Mouse (Mus musculus): ENCODE data around the gene Ccdc113. TPM values are rescaled to one million over a fixed set of nuclear protein-coding genes. Genes with fewer than 3 reads are reported as not detected.

Ccdc113 gene
- total and polyA plus RNA-seq, 3 experiments = not detected

DNA sequence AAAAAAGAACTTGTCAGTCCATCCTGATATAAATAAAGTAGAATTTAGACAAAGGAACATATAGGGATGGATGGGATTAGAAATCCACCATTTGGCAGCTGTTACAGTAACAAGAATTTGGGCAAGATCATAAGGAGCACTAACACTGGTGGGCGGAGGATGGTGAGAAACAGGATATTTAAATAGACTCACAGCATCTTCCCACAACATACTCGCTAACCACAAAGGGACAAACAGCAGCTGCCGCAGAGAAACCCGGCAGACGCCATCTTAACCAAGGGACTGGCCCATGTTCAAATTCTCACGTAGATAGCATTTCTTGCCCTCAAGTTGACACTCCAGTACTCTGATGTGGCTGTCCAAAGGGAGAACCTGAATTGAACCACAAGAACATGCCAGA, 17.0 kb upstream of the Ccdc113 start:
- H3K27me3 ChIP-seq (ENCODE audit: control insufficient read depth in 1 of 2, insufficient read depth in 2 of 2, low read length in 2 of 2) = no peaks in the 10 kb centered on the region; a peak in 2 of 4 replicates
- no peaks in the 10 kb centered on the region for H3K4me1 ChIP-seq (ENCODE audit: control insufficient read depth in 1 of 2, insufficient read depth in 2 of 2, low read length in 2 of 2)
- no peaks in the 10 kb centered on the region for H3K79me2 ChIP-seq (ENCODE audit: control insufficient read depth, insufficient read depth, low read length, poor library complexity)
- TF ChIP-seq TAL1 (IDR thresholded peaks at IDR 0.05; ENCODE audit: low read length) (no peak), TCF12 (IDR thresholded peaks at IDR 0.05; ENCODE audit: low read depth, low read length) (no peak), GABPA (IDR thresholded peaks at IDR 0.05; ENCODE audit: low read depth, low read length) (no peak), SMC3 (IDR thresholded peaks at IDR 0.05; ENCODE audit: low read depth, low read length) (no peak)
- DNase-seq (ENCODE audit: low read depth, low spot score) = peak; percentile 9
- H3K4me3 ChIP-seq (ENCODE audit: control insufficient read depth in 1 of 2, insufficient read depth in 1 of 2, low read depth in 2 of 2, low read length in 2 of 2) = no peak overlapping the region
- H3K9me3 ChIP-seq (replicated peaks; ENCODE audit: insufficient read depth, low read length) = no peaks in the 10 kb centered on the region
- no peak overlapping the region for H3K9ac ChIP-seq (ENCODE audit: control insufficient read depth, low read depth, low read length, poor library complexity, severe bottlenecking)
- H3K27ac ChIP-seq (ENCODE audit: control insufficient read depth, low read depth, low read length) = no peak overlapping the region
- no peaks in the 10 kb centered on the region for H3K36me3 ChIP-seq (ENCODE audit: control insufficient read depth in 1 of 2, insufficient read depth in 2 of 2, low read length in 2 of 2)

DNA sequence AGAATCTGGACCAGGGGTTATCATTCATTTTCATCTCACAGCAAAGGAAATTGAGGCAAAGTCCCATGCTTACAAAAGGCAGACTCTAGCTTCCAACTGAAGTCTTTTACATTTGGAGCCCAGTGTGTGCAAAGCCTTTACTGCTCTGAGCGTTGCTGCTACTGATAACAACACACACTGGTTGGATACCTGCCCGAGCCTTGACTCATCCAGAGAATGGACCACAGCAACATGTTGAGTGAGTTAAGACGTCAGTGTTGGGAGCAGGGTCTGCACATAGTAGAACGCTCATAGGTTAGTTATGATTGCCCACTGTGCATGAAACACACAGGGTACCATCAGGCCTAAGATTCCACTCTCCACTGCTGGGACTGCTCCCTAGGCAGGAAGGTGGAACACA, 9.9 kb upstream of the Ccdc113 start:
- Histone ChIP-seq H3K4me1 (ENCODE audit: control insufficient read depth in 1 of 2, insufficient read depth in 2 of 2, low read length in 2 of 2) (no peaks in the 10 kb centered on the region), H3K4me3 (ENCODE audit: control insufficient read depth in 1 of 2, insufficient read depth in 1 of 2, low read depth in 2 of 2, low read length in 2 of 2) (no peak overlapping the region), H3K79me2 (ENCODE audit: control insufficient read depth, insufficient read depth, low read length, poor library complexity) (no peaks in the 10 kb centered on the region), H3K27me3 (ENCODE audit: control insufficient read depth in 1 of 2, insufficient read depth in 2 of 2, low read length in 2 of 2) (no peaks in the 10 kb centered on the region; a peak in 2 of 4 replicates), H3K36me3 (ENCODE audit: control insufficient read depth in 1 of 2, insufficient read depth in 2 of 2, low read length in 2 of 2) (no peaks in the 10 kb centered on the region), H3K9ac (ENCODE audit: control insufficient read depth, low read depth, low read length, poor library complexity, severe bottlenecking) (no peak overlapping the region), H3K27ac (ENCODE audit: control insufficient read depth, low read depth, low read length) (no peak overlapping the region), H3K9me3 (replicated peaks; ENCODE audit: insufficient read depth, low read length) (no peaks in the 10 kb centered on the region)
- no peak for TF ChIP-seq RAD21 (IDR thresholded peaks at IDR 0.05; ENCODE audit: low read depth, low read length)
- TF ChIP-seq BHLHE40 (IDR thresholded peaks at IDR 0.05; ENCODE audit: borderline replicate concordance, low read depth, low read length) = no peak
- no peak for TF ChIP-seq MAX (IDR thresholded peaks at IDR 0.05; ENCODE audit: low read length)
- DNase-seq (ENCODE audit: low read depth, low spot score) = peak; percentile 53

GRCm38 (mm10) chr8:95528194-95528593, 5.7 kb upstream of the Ccdc113 start:
- no peaks in the 10 kb centered on the region for H3K79me2 ChIP-seq (ENCODE audit: control insufficient read depth, insufficient read depth, low read length, poor library complexity)
- H3K9me3 ChIP-seq (replicated peaks; ENCODE audit: insufficient read depth, low read length) = no peaks in the 10 kb centered on the region
- TF ChIP-seq POLR2A (IDR thresholded peaks at IDR 0.05; ENCODE audit: control insufficient read depth in 1 of 2, insufficient read depth in 1 of 2, low read depth in 1 of 2, low read length in 2 of 2, poor library complexity in 1 of 2) = no peak
- TF ChIP-seq TCF12 (IDR thresholded peaks at IDR 0.05; ENCODE audit: low read depth, low read length) = no peak
- no peak overlapping the region for H3K27ac ChIP-seq (ENCODE audit: control insufficient read depth, low read depth, low read length)
- no peak overlapping the region for H3K9ac ChIP-seq (ENCODE audit: control insufficient read depth, low read depth, low read length, poor library complexity, severe bottlenecking)
- no peaks in the 10 kb centered on the region for H3K4me1 ChIP-seq (ENCODE audit: control insufficient read depth in 1 of 2, insufficient read depth in 2 of 2, low read length in 2 of 2)
- DNase-seq (ENCODE audit: low read depth, low spot score) = no peak
- H3K4me3 ChIP-seq (ENCODE audit: control insufficient read depth in 1 of 2, insufficient read depth in 1 of 2, low read depth in 2 of 2, low read length in 2 of 2) = no peak overlapping the region
- no peaks in the 10 kb centered on the region for H3K36me3 ChIP-seq (ENCODE audit: control insufficient read depth in 1 of 2, insufficient read depth in 2 of 2, low read length in 2 of 2)
- no peaks in the 10 kb centered on the region; a peak in 1 of 4 replicates for H3K27me3 ChIP-seq (ENCODE audit: control insufficient read depth in 1 of 2, insufficient read depth in 2 of 2, low read length in 2 of 2)

DNA sequence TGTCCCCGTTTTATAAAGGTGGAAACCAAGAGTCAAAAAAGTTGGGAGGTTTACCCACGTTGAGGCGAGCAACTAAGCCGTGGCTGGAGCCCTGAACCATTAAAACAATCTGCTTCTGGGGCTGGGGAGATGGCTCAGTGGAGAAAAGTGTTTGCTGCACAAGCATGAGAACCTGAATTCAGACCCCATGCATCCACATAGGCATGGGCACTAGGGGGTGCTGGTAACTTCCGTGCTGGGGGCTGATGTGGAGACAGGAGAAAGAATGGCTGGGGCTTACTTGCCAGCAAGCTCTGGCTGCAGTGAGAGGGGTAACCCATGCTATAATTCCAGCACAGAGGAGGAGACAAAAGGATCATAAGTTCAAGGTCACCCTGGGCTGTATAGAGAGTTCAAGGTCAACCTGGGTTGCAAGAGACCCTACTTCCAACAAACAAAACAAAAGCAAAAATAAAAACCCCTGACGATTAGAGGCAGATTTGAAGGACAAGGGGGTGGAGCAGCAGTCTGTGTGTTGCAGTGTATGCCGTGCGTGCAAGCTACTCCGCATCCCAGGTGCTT, 5.1 kb upstream of the Ccdc113 start:
- no peaks in the 10 kb centered on the region for H3K79me2 ChIP-seq (ENCODE audit: control insufficient read depth, insufficient read depth, low read length, poor library complexity)
- H3K9ac ChIP-seq (ENCODE audit: control insufficient read depth, low read depth, low read length, poor library complexity, severe bottlenecking) = no peak overlapping the region
- H3K27me3 ChIP-seq (ENCODE audit: control insufficient read depth in 1 of 2, insufficient read depth in 2 of 2, low read length in 2 of 2) = no peaks in the 10 kb centered on the region; a peak in 1 of 4 replicates
- no peaks in the 10 kb centered on the region for H3K36me3 ChIP-seq (ENCODE audit: control insufficient read depth in 1 of 2, insufficient read depth in 2 of 2, low read length in 2 of 2)
- no peak overlapping the region for H3K27ac ChIP-seq (ENCODE audit: control insufficient read depth, low read depth, low read length)
- DNase-seq (ENCODE audit: low read depth, low spot score) = peak; percentile 18
- no peak overlapping the region for H3K4me3 ChIP-seq (ENCODE audit: control insufficient read depth in 1 of 2, insufficient read depth in 1 of 2, low read depth in 2 of 2, low read length in 2 of 2)
- H3K4me1 ChIP-seq (ENCODE audit: control insufficient read depth in 1 of 2, insufficient read depth in 2 of 2, low read length in 2 of 2) = no peaks in the 10 kb centered on the region
- H3K9me3 ChIP-seq (replicated peaks; ENCODE audit: insufficient read depth, low read length) = no peaks in the 10 kb centered on the region
- TF ChIP-seq SMC3 (IDR thresholded peaks at IDR 0.05; ENCODE audit: low read depth, low read length) (peak; percentile 27), NRF1 (IDR thresholded peaks at IDR 0.05; ENCODE audit: insufficient read depth, low read depth, low read length, poor library complexity, severe bottlenecking) (no peak), RAD21 (IDR thresholded peaks at IDR 0.05; ENCODE audit: low read depth, low read length) (peak; percentile 15), CTCF (IDR thresholded peaks at IDR 0.05 in 2 of 3, conservative IDR thresholded peaks at IDR 0.05 in 1 of 3; ENCODE audit: control insufficient read depth in 1 of 3, insufficient read depth in 1 of 3, low read depth in 2 of 3, low read length in 3 of 3, poor library complexity in 1 of 3, severe bottlenecking in 1 of 3) (peak in 2 of 3 experiments; percentile 43 to 44; a peak in 5 of 6 replicates), CHD1 (IDR thresholded peaks at IDR 0.05; ENCODE audit: low read depth, low read length) (no peak)
